Mouse (Mus musculus) c-Kit-positive CD71-positive TER-119-positive erythroid progenitor cells, embryonic 14.5 days (primary cell): ENCODE data around the gene 2210418O10Rik.
"Not testable (repeated sequence)": the region's sequence is repeated elsewhere in the genome, so short reads cannot be mapped to it uniquely, and the experiment has no call there.

Source experiments
- DNase-seq: peaks from one replicate; pipeline ENCODE4 v3.0.0-alpha.2; 2013; ENCODE audit warnings: low spot score

2210418O10Rik gene

DNA sequence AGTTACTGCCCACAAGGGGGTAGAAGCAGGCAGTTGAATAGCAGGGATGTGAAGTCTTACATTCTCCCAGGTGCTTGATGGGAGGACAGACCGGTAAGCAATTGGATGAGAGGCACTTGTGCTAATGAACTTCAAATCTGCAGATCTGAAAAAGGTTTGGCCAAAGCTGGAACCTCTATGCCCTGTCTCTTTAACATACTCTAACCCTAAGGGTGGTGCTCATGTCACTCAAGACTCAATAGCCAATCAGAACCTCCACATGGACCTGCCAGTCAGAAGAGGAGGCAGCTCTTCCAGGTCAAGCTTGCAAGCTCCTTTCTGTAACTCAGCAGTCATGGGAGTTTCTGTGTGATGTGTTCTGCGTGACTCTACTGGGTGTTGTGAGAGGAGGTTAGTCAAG lies at the start of gene 2210418O10Rik:
Gene 2210418O10Rik (plus strand): TSS at position 301 of the 400 bp plus-strand sequence.
- DNase-seq = not testable (repeated sequence)

DNA sequence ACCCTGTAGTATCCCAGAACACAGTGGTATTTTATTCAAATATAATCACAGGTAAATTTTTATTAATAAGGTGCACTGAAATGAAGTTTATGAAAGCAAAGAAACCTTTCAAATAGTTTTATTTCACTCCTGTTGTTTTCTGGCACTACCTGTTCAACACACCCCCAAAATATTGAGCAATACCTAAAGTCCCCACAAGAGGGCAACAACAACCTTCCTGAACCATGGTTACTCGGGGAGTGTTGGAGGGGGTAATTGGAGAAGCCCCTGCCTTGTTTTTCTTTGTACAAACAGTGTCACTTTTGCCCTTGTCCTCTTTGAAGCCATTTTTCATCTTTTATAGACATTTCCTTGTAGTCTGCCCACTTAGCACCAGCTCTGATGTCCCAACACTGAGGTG lies 22.1 kb downstream of the 2210418O10Rik start:
- not testable (repeated sequence) for DNase-seq
